8 mouse cellular contexts compared by ENCODE assay signal in the genomic region with DNA sequence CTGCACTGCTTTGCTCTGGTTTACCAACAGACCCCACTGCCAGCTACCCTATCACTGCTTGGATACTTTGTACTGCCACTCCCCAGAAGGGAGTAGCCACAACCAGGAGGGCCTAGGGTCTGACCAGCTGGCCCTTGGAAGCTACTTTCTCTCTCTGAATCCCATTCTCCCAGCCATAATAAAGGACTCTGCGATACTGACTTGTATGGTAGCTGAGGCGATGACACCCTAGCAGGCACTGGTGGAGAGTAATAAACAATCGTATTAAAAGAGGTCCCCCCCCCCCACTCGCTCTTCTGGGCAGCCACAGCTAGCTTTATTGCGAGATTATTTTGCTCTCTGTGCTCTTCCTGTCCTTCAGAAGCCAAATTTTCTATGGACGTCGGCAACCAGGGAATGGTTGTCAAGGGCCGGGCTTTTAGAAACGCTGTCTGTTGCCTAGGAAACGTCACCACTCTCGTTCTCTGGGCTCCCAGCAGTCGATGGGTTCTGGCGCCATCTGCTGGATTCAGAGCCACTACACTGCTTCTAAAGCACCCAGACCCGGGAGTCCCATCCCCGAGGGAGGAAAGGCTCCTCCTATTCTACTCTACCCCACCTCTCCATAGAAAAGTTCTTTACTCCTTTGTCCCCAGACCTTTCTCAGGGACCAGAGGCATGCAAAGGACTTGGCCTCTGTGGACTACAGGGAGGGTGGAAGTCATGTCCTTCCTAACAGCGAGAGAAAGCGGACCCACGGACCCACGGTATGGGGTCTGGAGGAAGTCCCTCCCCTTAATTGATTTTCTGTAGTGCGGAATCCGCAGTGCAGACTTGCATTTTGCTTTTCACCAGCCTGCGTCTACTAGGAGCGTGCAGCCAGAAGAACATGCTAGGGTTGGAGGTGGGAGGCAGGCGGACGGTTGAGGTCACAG. TPM values are rescaled to one million over a fixed set of nuclear protein-coding genes. Genes with fewer than 3 reads are reported as not detected.
DNase-seq lines count a peak whose midpoint lies in the region; ATAC-seq and TF ChIP-seq lines count a peak whose summit lies in the region.

No protein-coding gene starts in this region.

- no peak overlapping the region for H3K4me3 ChIP-seq in CH12.LX (replicated peaks in 1 of 3; ENCODE audit: low read depth in 2 of 3, low read length in 2 of 3, poor library complexity in 1 of 3)
- H3K4me3 ChIP-seq in forebrain, embryonic 15.5 days: peak overlapping the region; percentile 33
- H3K4me3 ChIP-seq in liver, postnatal 0 days (ENCODE audit: low read depth, low read length): peak overlapping the region; percentile 19; the same call in 1 of the 2 replicates
- H3K4me3 ChIP-seq in neural tube, embryonic 14.5 days (ENCODE audit: low read depth, low read length): peak overlapping the region; percentile 13; the same call in 1 of the 2 replicates
- H3K4me3 ChIP-seq in testis, adult 2 months (ENCODE audit: control insufficient read depth, low read depth, low read length): peak overlapping the region; percentile 77

- peak; percentile 88 for DNase-seq in CH12.LX (ENCODE audit: extremely low read depth)
- peak; percentile 56 for DNase-seq in c-Kit-positive CD71-positive TER-119-positive erythroid progenitor cells, embryonic 14.5 days (ENCODE audit: low spot score)
- peak; percentile 80 for DNase-seq in heart, postnatal 25 days (ENCODE audit: low spot score)
- DNase-seq in layer of hippocampus, adult 11-12 months (ENCODE audit: low spot score): peak; percentile 93
- DNase-seq in liver, postnatal 0 days: peak; percentile 87

- peak; percentile 92 for ATAC-seq in forebrain, embryonic 15.5 days (replicated peaks)
- ATAC-seq in liver, postnatal 0 days: peak; percentile 86
- peak; percentile 90 for ATAC-seq in neural tube, embryonic 14.5 days (ENCODE audit: low read depth)

- peaks cover 16% of the 10 kb centered on the region for H3K27me3 ChIP-seq in CH12.LX (replicated peaks)
- H3K27me3 ChIP-seq in forebrain, embryonic 15.5 days: no peaks in the 10 kb centered on the region
- H3K27me3 ChIP-seq in liver, postnatal 0 days (ENCODE audit: insufficient read depth, low read length): no peaks in the 10 kb centered on the region; the same call in 1 of the 2 replicates
- no peaks in the 10 kb centered on the region for H3K27me3 ChIP-seq in neural tube, embryonic 14.5 days (ENCODE audit: control insufficient read depth, insufficient read depth, low read length)
- H3K27me3 ChIP-seq in testis, adult 2 months (ENCODE audit: control insufficient read depth, insufficient read depth, low read length): no peaks in the 10 kb centered on the region

- TF ChIP-seq CTCF in CH12.LX (conservative IDR thresholded peaks at IDR 0.05 in 1 of 2, IDR thresholded peaks at IDR 0.05 in 1 of 2; ENCODE audit: low read depth in 2 of 2, low read length in 2 of 2): peak; percentile 34 to 95; a peak in 3 of 4 replicates
- peak; percentile 88 for TF ChIP-seq CTCF in liver, postnatal 0 days (IDR thresholded peaks at IDR 0.05; ENCODE audit: low read depth)
- peak; percentile 87 for TF ChIP-seq CTCF in testis, adult 2 months (IDR thresholded peaks at IDR 0.05; ENCODE audit: control insufficient read depth, insufficient read depth, insufficient replicate concordance, low read depth, low read length)

- no peak overlapping the region for H3K9ac ChIP-seq in CH12.LX (ENCODE audit: insufficient read depth, low read depth)
- H3K9ac ChIP-seq in forebrain, embryonic 15.5 days (replicated peaks): peak overlapping the region; percentile 29; the same call in 1 of the 2 replicates
- no peak overlapping the region for H3K9ac ChIP-seq in liver, postnatal 0 days (replicated peaks)
- 0 out of 2 replicates have a peak overlapping the region, but pooled peaks have one; percentile 16 for H3K9ac ChIP-seq in neural tube, embryonic 14.5 days (replicated peaks; ENCODE audit: low read depth, low read length)

- no peaks in the 10 kb centered on the region for H3K9me3 ChIP-seq in CH12.LX (replicated peaks; ENCODE audit: low read length)
- H3K9me3 ChIP-seq in forebrain, embryonic 15.5 days: no peaks in the 10 kb centered on the region
- no peaks in the 10 kb centered on the region for H3K9me3 ChIP-seq in liver, postnatal 0 days (ENCODE audit: low read length)
- no peaks in the 10 kb centered on the region for H3K9me3 ChIP-seq in neural tube, embryonic 14.5 days (ENCODE audit: control insufficient read depth, low read length)

- TF ChIP-seq EP300 in CH12.LX (IDR thresholded peaks at IDR 0.05; ENCODE audit: low read length): no peak
- TF ChIP-seq EP300 in liver, postnatal 0 days (IDR thresholded peaks at IDR 0.05; ENCODE audit: low read depth): no peak

- TF ChIP-seq POLR2A in CH12.LX (IDR thresholded peaks at IDR 0.05; ENCODE audit: low read depth, low read length): no peak
- TF ChIP-seq POLR2A in testis, adult 2 months (IDR thresholded peaks at IDR 0.05; ENCODE audit: control insufficient read depth, low read depth, low read length): no peak

- intact Hi-C loops in heart, postnatal 25 days (cut with DNase I): loop anchor here (1.0 kb wide), 2 partner anchors 27 to 32 kb away; no protein-coding TSS in a partner anchor

- H3K79me2 ChIP-seq in CH12.LX (replicated peaks; ENCODE audit: control insufficient read depth, extremely low read depth, insufficient read depth, poor library complexity, severe bottlenecking): no peaks in the 10 kb centered on the region

- dilution Hi-C loops in CH12.LX (cut with MboI; ENCODE audit: extremely low pct_ligation_motif_present, extremely low pct_unique_long_range_greater_than_20kb, low sequenced_read_pairs): no loop called here

- 11% methylated on average over 25 of the region's 25 CpGs for WGBS in forebrain, embryonic 15.5 days
- 15% methylated on average over 25 of the region's 25 CpGs for WGBS in liver, postnatal 0 days (ENCODE audit: insufficient replicate concordance)
- 6% methylated on average over 25 of the region's 25 CpGs for WGBS in neural tube, embryonic 14.5 days

- peak overlapping the region; percentile 47; the same call in 1 of the 2 replicates for H3K4me2 ChIP-seq in CH12.LX (ENCODE audit: insufficient read depth, low read depth, poor library complexity, severe bottlenecking)
- peak overlapping the region; percentile 48 for H3K4me2 ChIP-seq in forebrain, embryonic 15.5 days (replicated peaks)
- peak overlapping the region; percentile 55 for H3K4me2 ChIP-seq in liver, postnatal 0 days (ENCODE audit: low read depth, low read length)
- H3K4me2 ChIP-seq in neural tube, embryonic 14.5 days (ENCODE audit: low read depth, low read length): peak overlapping the region; percentile 48

- H3K36me3 ChIP-seq in CH12.LX (replicated peaks in 1 of 2; ENCODE audit: control insufficient read depth in 1 of 2, insufficient read depth in 1 of 2, low read length in 1 of 2): peaks cover 17 to 34% of the 10 kb centered on the region in 2 experiments
- peaks cover 19% of the 10 kb centered on the region; the same call in 1 of the 2 replicates for H3K36me3 ChIP-seq in forebrain, embryonic 15.5 days
- peaks cover 7% of the 10 kb centered on the region; the same call in 1 of the 2 replicates for H3K36me3 ChIP-seq in liver, postnatal 0 days (replicated peaks; ENCODE audit: insufficient read depth, low read length)
- H3K36me3 ChIP-seq in neural tube, embryonic 14.5 days (ENCODE audit: control insufficient read depth, insufficient read depth, low read length): peaks cover 4% of the 10 kb centered on the region
- H3K36me3 ChIP-seq in testis, adult 2 months (ENCODE audit: control insufficient read depth, insufficient read depth, low read length): no peaks in the 10 kb centered on the region

- peaks cover 5 to 18% of the 10 kb centered on the region in 2 experiments; a peak in 2 of 4 replicates for H3K4me1 ChIP-seq in CH12.LX (ENCODE audit: control insufficient read depth in 1 of 2, insufficient read depth in 2 of 2)
- H3K4me1 ChIP-seq in forebrain, embryonic 15.5 days: peaks cover 10% of the 10 kb centered on the region
- peaks cover 4% of the 10 kb centered on the region; the same call in 1 of the 2 replicates for H3K4me1 ChIP-seq in liver, postnatal 0 days (ENCODE audit: insufficient read depth)
- peaks cover 5% of the 10 kb centered on the region for H3K4me1 ChIP-seq in neural tube, embryonic 14.5 days (ENCODE audit: control insufficient read depth, insufficient read depth, low read length)
- H3K4me1 ChIP-seq in testis, adult 2 months (ENCODE audit: control insufficient read depth, insufficient read depth, low read length): peaks cover 15% of the 10 kb centered on the region

- peak; percentile 88 for TF ChIP-seq RAD21 in CH12.LX (IDR thresholded peaks at IDR 0.05; ENCODE audit: low read depth, low read length)

- in situ Hi-C loops in CH12.LX (cut with MboI; ENCODE audit: low pct_ligation_motif_present, low pct_unique_long_range_greater_than_20kb, low sequenced_read_pairs): no loop called here

- H3K27ac ChIP-seq in CH12.LX (ENCODE audit: insufficient read depth, low read depth): no peak overlapping the region
- peak overlapping the region; percentile 33; the same call in 1 of the 2 replicates for H3K27ac ChIP-seq in forebrain, embryonic 15.5 days (replicated peaks)
- H3K27ac ChIP-seq in liver, postnatal 0 days (ENCODE audit: low read depth): no peak overlapping the region
- H3K27ac ChIP-seq in neural tube, embryonic 14.5 days (ENCODE audit: low read depth, low read length): peak overlapping the region; percentile 23; the same call in 1 of the 2 replicates
- H3K27ac ChIP-seq in testis, adult 2 months (ENCODE audit: control insufficient read depth, insufficient read depth, low read depth, low read length): no peak overlapping the region

RNA-seq across cellular contexts. Expression of gene Impdh1, which starts 17.6 kb away (rescaled TPM):
- total RNA-seq in CH12.LX (2012; rRNA removed) (14.9 and 17.3 TPM in 2 replicates), CH12.LX (2014; rRNA removed) (2.5 and 3.1 TPM in 2 replicates)
- 19.6 and 21.6 TPM in 2 replicates for polyA plus RNA-seq in CH12.LX (2012; ENCODE audit: insufficient read length, low read depth)
- polyA plus RNA-seq in forebrain, embryonic 15.5 days (2015; fragmentation: Nextera tagmentation; extraction: Ambion mirVana): 54.5 and 57.3 TPM in 2 replicates
- total RNA-seq in heart, postnatal 25 days (2021): 10 to 100 TPM; 22.7 to 23.0 TPM
- 7.3 and 7.7 TPM in 2 replicates for polyA plus RNA-seq in liver, postnatal 0 days (2015; fragmentation: Nextera tagmentation; extraction: Ambion mirVana)
- polyA plus RNA-seq in neural tube, embryonic 14.5 days (2014; fragmentation: Nextera tagmentation; extraction: Ambion mirVana): 77.6 and 83.7 TPM in 2 replicates
- polyA plus RNA-seq in testis, adult 2 months (2012; rRNA removed): 6.1 and 7.7 TPM in 2 replicates

RNA-seq across cellular contexts. Expression of gene Prrt4, which starts 19.2 kb away (rescaled TPM):
- not detected in 2 replicates for total RNA-seq in CH12.LX (2012; rRNA removed)
- not detected in 2 replicates for total RNA-seq in CH12.LX (2014; rRNA removed)
- polyA plus RNA-seq in CH12.LX (2012; ENCODE audit: insufficient read length, low read depth): not detected in 2 replicates
- 4.5 and 4.7 TPM in 2 replicates for polyA plus RNA-seq in forebrain, embryonic 15.5 days (2015; fragmentation: Nextera tagmentation; extraction: Ambion mirVana)
- 1 to 10 TPM; 3.1 to 3.6 TPM for total RNA-seq in heart, postnatal 25 days (2021)
- not detected in 2 replicates for polyA plus RNA-seq in liver, postnatal 0 days (2015; fragmentation: Nextera tagmentation; extraction: Ambion mirVana)
- 8.9 and 14.7 TPM in 2 replicates for polyA plus RNA-seq in neural tube, embryonic 14.5 days (2014; fragmentation: Nextera tagmentation; extraction: Ambion mirVana)
- polyA plus RNA-seq in testis, adult 2 months (2012; rRNA removed): 0.48 and 0.57 TPM in 2 replicates

RNA-seq across cellular contexts. Expression of gene Rbm28, which starts 33.8 kb away (rescaled TPM):
- total RNA-seq in CH12.LX (2012; rRNA removed) (37.6 and 46.7 TPM in 2 replicates), CH12.LX (2014; rRNA removed) (56.2 and 63.9 TPM in 2 replicates)
- polyA plus RNA-seq in CH12.LX (2012; ENCODE audit: insufficient read length, low read depth): 103 and 109 TPM in 2 replicates
- 41.4 and 41.6 TPM in 2 replicates for polyA plus RNA-seq in forebrain, embryonic 15.5 days (2015; fragmentation: Nextera tagmentation; extraction: Ambion mirVana)
- 10 to 100 TPM; 18.3 to 18.4 TPM for total RNA-seq in heart, postnatal 25 days (2021)
- polyA plus RNA-seq in liver, postnatal 0 days (2015; fragmentation: Nextera tagmentation; extraction: Ambion mirVana): 6.6 and 8.2 TPM in 2 replicates
- 44.5 and 55.4 TPM in 2 replicates for polyA plus RNA-seq in neural tube, embryonic 14.5 days (2014; fragmentation: Nextera tagmentation; extraction: Ambion mirVana)
- 27.1 and 27.5 TPM in 2 replicates for polyA plus RNA-seq in testis, adult 2 months (2012; rRNA removed)

Comparison
In these comparisons a context has a peak if more than half of its experiments do, and no peak if none do; other contexts are left out.
1. H3K27ac ChIP-seq: peak in forebrain, embryonic 15.5 days (single experiment) and neural tube, embryonic 14.5 days (single experiment); none in CH12.LX (single experiment), liver, postnatal 0 days (single experiment) and testis, adult 2 months (single experiment).
2. H3K4me3 ChIP-seq: peak in forebrain, embryonic 15.5 days (single experiment), liver, postnatal 0 days (single experiment), neural tube, embryonic 14.5 days (single experiment) and testis, adult 2 months (single experiment); none in CH12.LX (0 of 3).
3. H3K9ac ChIP-seq: peak in forebrain, embryonic 15.5 days (single experiment) and neural tube, embryonic 14.5 days (single experiment); none in CH12.LX (single experiment) and liver, postnatal 0 days (single experiment).
4. Peak in every context shown above with its lines, with median percentiles within 50 percentile points of each other: DNase-seq, H3K4me2 ChIP-seq, CTCF ChIP-seq and ATAC-seq.